Mouse (Mus musculus) ES-E14 (cell line): ENCODE results near the gene Arsb.

Source experiments
- CHD2 ChIP-seq: IDR thresholded peaks from 2 replicates; pipeline ENCODE4 v1.6.1; 2014; ENCODE audit warnings: mild to moderate bottlenecking, low read depth, low read length, inconsistent platforms
- ZC3H11A ChIP-seq: IDR thresholded peaks from 2 replicates; pipeline ENCODE4 v1.6.1; 2012; ENCODE audit warnings: low read depth, mild to moderate bottlenecking, inconsistent platforms, low read length, borderline replicate concordance

DNA sequence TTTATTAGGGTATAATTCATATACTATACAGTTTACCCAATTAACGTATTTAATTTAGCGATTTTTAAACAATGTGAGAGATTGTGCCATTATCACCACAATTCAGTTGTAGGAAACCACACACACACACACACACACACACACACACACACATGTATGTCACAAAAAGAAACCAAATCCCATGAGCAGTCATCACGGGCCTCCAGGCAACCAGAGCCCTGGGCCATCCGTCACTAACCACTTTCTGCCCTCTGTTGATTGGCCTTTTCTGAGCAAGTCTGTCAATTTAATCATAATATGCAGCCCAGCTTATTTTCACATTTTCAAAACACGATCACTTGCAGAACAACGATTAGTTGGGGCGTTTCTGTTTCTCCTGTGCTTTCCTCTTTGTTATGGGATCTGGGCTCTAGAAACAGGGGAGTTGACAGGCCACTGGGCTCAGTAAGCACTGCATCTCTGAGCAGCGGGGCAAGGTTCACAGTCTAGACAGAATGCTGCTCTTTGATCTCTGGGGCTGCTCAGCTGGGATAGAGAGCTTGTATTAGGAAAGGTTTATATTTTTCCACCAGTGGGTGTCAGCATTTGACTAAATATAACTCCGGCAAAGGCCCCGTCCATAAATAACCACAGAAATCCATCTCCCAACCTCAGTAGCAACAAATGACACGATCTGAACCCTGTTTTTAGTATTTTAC lies 21.7 kb downstream of the Arsb start:
- no peak for TF ChIP-seq ZC3H11A
- TF ChIP-seq CHD2 = no peak
